Mouse (Mus musculus) heart, postnatal 25 days (tissue): Measurements from ENCODE around the gene Dars. TPM values are rescaled to one million over a fixed set of nuclear protein-coding genes. Genes with fewer than 3 reads are reported as not detected.

Experiments
- DNase-seq: peaks from one replicate; pipeline ENCODE4 v3.0.0; 2022; ENCODE audit warnings: low spot score
- intact Hi-C: fragments of 180-260 bp; cut with DNase I; formaldehyde crosslinking; loops from one replicate; pipeline ENCODE4 v1.15.1; 2025
- total RNA-seq, 2 experiments: library from RNA; stranded (reverse); gene quantifications; 2 replicates each; pipeline ENCODE4 v1.2.3; 2021

Dars gene
- total RNA-seq, 2 experiments from 2014 or later: 61.0 to 63.0 TPM

GRCm38 (mm10) chr1:128436015-128436414 lies 18.8 kb upstream of the Dars start:
- intact Hi-C loops: no loop called here
- no peak for DNase-seq

- intact Hi-C loops: no loop called here
- no peak for DNase-seq
These were observed 18.4 kb upstream of the Dars start for GRCm38 (mm10) chr1:128435551-128435950.

GRCm38 (mm10) chr1:128424928-128425327 lies 7.8 kb upstream of the Dars start:
- no peak for DNase-seq
- intact Hi-C loops: no loop called here

GRCm38 (mm10) chr1:128417533-128417888 lies 343 bp upstream of the Dars start:
- no peak for DNase-seq
- intact Hi-C loops: no loop called here

- no peak for DNase-seq
- intact Hi-C loops: no loop called here
These were observed 6.0 kb downstream of the Dars start for GRCm38 (mm10) chr1:128411141-128411540.

- DNase-seq: no peak
- intact Hi-C loops: no loop called here
These were observed 10.3 kb downstream of the Dars start for GRCm38 (mm10) chr1:128406846-128407245.

- no peak for DNase-seq
- intact Hi-C loops: no loop called here
These were observed 11.5 kb downstream of the Dars start for GRCm38 (mm10) chr1:128405675-128406074.

GRCm38 (mm10) chr1:128405041-128405481 lies 12.1 kb downstream of the Dars start:
- intact Hi-C loops: no loop called here
- no peak for DNase-seq

- intact Hi-C loops: no loop called here
- no peak for DNase-seq
These were observed 16.2 kb downstream of the Dars start for GRCm38 (mm10) chr1:128400926-128401325.

GRCm38 (mm10) chr1:128399941-128400915 lies 16.9 kb downstream of the Dars start:
- intact Hi-C loops: no loop called here
- DNase-seq: no peak

GRCm38 (mm10) chr1:128398738-128399445 lies 18.3 kb downstream of the Dars start:
- intact Hi-C loops: no loop called here
- no peak for DNase-seq

GRCm38 (mm10) chr1:128394657-128395056 lies 22.5 kb downstream of the Dars start:
- DNase-seq: no peak
- intact Hi-C loops: no loop called here

GRCm38 (mm10) chr1:128392382-128392781 lies 24.8 kb downstream of the Dars start:
- intact Hi-C loops: no loop called here
- no peak for DNase-seq

- intact Hi-C loops: no loop called here
These were observed 30.7 kb downstream of the Dars start for GRCm38 (mm10) chr1:128386487-128386886.

GRCm38 (mm10) chr1:128376841-128377240 lies 40.3 kb downstream of the Dars start:
- no peak for DNase-seq
- intact Hi-C loops: no loop called here

More at GRCm38 (mm10) chr1:128386487-128386886, 30.7 kb downstream of the Dars start:
- no peak for DNase-seq

- intact Hi-C loops: loop anchor here (5.0 kb wide), 2 partner anchors 85 to 220 kb away; partner anchors contain the start of gene Cxcr4
- DNase-seq: no peak
These were observed 44.9 kb downstream of the Dars start for GRCm38 (mm10) chr1:128372143-128372860.

GRCm38 (mm10) chr1:128368732-128369441 lies 48.3 kb downstream of the Dars start:
- DNase-seq: no peak
- intact Hi-C loops: loop anchor here (2.0 kb wide), 2 partner anchors 456 to 464 kb away; no protein-coding TSS in a partner anchor

GRCm38 (mm10) chr1:128360601-128361000 lies 56.6 kb downstream of the Dars start:
- intact Hi-C loops: no loop called here
- DNase-seq: no peak

- peak; percentile 91 for DNase-seq
- intact Hi-C loops: no loop called here
These were observed 57.4 kb downstream of the Dars start, which contains the start of gene Mcm6 for GRCm38 (mm10) chr1:128359554-128360376. Mcm6 (minus strand) TSS chr1:128359664.
